Mouse (Mus musculus): ENCODE data around the gene Trak2. TPM values are rescaled to one million over a fixed set of nuclear protein-coding genes. Genes with fewer than 3 reads are reported as not detected.
"Not testable (repeated sequence)": the region's sequence is repeated elsewhere in the genome, so short reads cannot be mapped to it uniquely, and the experiment has no call there.

Trak2 gene
- total and polyA plus RNA-seq, 2 experiments from 2014 or later = 13.3 to 46.7 TPM

DNA sequence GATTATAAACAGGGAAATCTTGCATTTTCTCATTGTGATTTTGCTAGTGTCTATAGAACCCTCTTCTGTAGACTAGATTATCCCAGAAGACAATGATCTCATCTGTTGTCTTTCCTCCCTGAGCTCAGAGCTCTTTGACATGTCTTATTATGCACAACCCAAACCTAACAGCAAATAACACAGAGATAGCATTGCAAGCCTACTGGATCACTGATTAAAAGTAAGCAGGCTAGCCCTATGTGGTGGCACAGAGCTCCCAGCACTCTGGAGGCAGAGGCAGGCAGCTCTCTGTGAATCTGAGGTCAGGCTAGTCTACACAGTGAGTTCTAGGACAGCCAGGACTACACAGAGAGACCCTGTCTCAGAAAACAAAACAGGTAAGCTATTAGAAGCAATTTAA is 10.4 kb downstream of the Trak2 start:
- H3K27ac ChIP-seq (ENCODE audit: low read depth, low read length) = no peak overlapping the region
- no peaks in the 10 kb centered on the region for H3K36me3 ChIP-seq (ENCODE audit: insufficient read depth, low read length)
- ATAC-seq (ENCODE audit: low FRiP score) (no peak), DNase-seq (ENCODE audit: low spot score) (no peak)
- H3K4me2 ChIP-seq (ENCODE audit: low read depth, low read length, poor library complexity, severe bottlenecking) = no peak overlapping the region
- H3K9ac ChIP-seq (replicated peaks; ENCODE audit: low read length, poor library complexity, severe bottlenecking) = no peak overlapping the region
- H3K4me1 ChIP-seq (ENCODE audit: insufficient read depth, low read length) = no peaks in the 10 kb centered on the region
- no peak for TF ChIP-seq CTCF (IDR thresholded peaks at IDR 0.05)
- H3K9me3 ChIP-seq (ENCODE audit: low read length) = no peaks in the 10 kb centered on the region
- H3K4me3 ChIP-seq (ENCODE audit: low read depth, low read length) = no peak overlapping the region
- no peaks in the 10 kb centered on the region for H3K27me3 ChIP-seq (ENCODE audit: insufficient read depth, low read length)

DNA sequence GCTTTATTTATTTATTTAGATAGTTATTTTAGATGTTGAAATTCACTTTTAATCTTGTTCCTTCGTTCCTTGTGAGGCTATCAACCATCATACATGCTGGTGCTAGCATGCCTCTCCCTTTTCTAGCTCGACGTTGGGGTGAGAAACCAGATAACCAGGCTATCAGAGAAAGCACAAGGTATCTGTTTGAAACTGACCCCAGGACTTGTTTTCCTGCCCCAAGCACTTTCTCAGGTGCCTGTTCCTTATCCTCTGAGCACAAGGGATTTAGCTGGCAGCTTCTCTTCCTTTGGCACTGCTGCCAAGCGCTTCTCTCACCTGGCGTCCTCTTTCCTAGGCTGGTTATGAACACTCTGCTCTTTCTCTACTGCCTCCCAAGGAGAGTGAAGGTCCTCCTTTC is 10.8 kb downstream of the Trak2 start:
- Histone ChIP-seq H3K4me2 (ENCODE audit: low read depth, low read length, poor library complexity, severe bottlenecking) (no peak overlapping the region), H3K36me3 (ENCODE audit: insufficient read depth, low read length) (no peaks in the 10 kb centered on the region), H3K9ac (replicated peaks; ENCODE audit: low read length, poor library complexity, severe bottlenecking) (no peak overlapping the region), H3K4me3 (ENCODE audit: low read depth, low read length) (no peak overlapping the region), H3K27me3 (ENCODE audit: insufficient read depth, low read length) (no peaks in the 10 kb centered on the region), H3K4me1 (ENCODE audit: insufficient read depth, low read length) (no peaks in the 10 kb centered on the region), H3K27ac (ENCODE audit: low read depth, low read length) (no peak overlapping the region), H3K9me3 (ENCODE audit: low read length) (no peaks in the 10 kb centered on the region)
- WGBS = 85% methylated on average over 5 of the region's 5 CpGs
- no peak for DNase-seq (ENCODE audit: low spot score)
- no peak for ATAC-seq (ENCODE audit: low FRiP score)
- no peak for TF ChIP-seq CTCF (IDR thresholded peaks at IDR 0.05)

- no peak for ATAC-seq (ENCODE audit: low FRiP score)
- Histone ChIP-seq H3K4me3 (ENCODE audit: low read depth, low read length) (no peak overlapping the region), H3K27me3 (ENCODE audit: insufficient read depth, low read length) (no peaks in the 10 kb centered on the region), H3K9ac (replicated peaks; ENCODE audit: low read length, poor library complexity, severe bottlenecking) (no peak overlapping the region), H3K9me3 (ENCODE audit: low read length) (no peaks in the 10 kb centered on the region), H3K4me2 (ENCODE audit: low read depth, low read length, poor library complexity, severe bottlenecking) (no peak overlapping the region), H3K27ac (ENCODE audit: low read depth, low read length) (no peak overlapping the region), H3K36me3 (ENCODE audit: insufficient read depth, low read length) (no peaks in the 10 kb centered on the region), H3K4me1 (ENCODE audit: insufficient read depth, low read length) (no peaks in the 10 kb centered on the region)
- no peak for TF ChIP-seq CTCF (IDR thresholded peaks at IDR 0.05)
- no peak for DNase-seq (ENCODE audit: low spot score)
- WGBS = 41% methylated on average over 12 of the region's 12 CpGs
Measured at GRCm38 (mm10) chr1:58961152-58961893, 11.9 kb downstream of the Trak2 start.

- no peak for DNase-seq (ENCODE audit: low spot score)
- no peak overlapping the region for H3K4me2 ChIP-seq (ENCODE audit: low read depth, low read length, poor library complexity, severe bottlenecking)
- no peak overlapping the region for H3K9ac ChIP-seq (replicated peaks; ENCODE audit: low read length, poor library complexity, severe bottlenecking)
- no peaks in the 10 kb centered on the region for H3K27me3 ChIP-seq (ENCODE audit: insufficient read depth, low read length)
- no peaks in the 10 kb centered on the region for H3K4me1 ChIP-seq (ENCODE audit: insufficient read depth, low read length)
- no peak for ATAC-seq (ENCODE audit: low FRiP score)
- WGBS = 85% methylated on average over 2 of the region's 2 CpGs
- H3K27ac ChIP-seq (ENCODE audit: low read depth, low read length) = no peak overlapping the region
- no peak overlapping the region for H3K4me3 ChIP-seq (ENCODE audit: low read depth, low read length)
- H3K9me3 ChIP-seq (ENCODE audit: low read length) = no peaks in the 10 kb centered on the region
- H3K36me3 ChIP-seq (ENCODE audit: insufficient read depth, low read length) = no peaks in the 10 kb centered on the region
- no peak for TF ChIP-seq CTCF (IDR thresholded peaks at IDR 0.05)
Measured at GRCm38 (mm10) chr1:58959682-58960081, 13.5 kb downstream of the Trak2 start.

DNA sequence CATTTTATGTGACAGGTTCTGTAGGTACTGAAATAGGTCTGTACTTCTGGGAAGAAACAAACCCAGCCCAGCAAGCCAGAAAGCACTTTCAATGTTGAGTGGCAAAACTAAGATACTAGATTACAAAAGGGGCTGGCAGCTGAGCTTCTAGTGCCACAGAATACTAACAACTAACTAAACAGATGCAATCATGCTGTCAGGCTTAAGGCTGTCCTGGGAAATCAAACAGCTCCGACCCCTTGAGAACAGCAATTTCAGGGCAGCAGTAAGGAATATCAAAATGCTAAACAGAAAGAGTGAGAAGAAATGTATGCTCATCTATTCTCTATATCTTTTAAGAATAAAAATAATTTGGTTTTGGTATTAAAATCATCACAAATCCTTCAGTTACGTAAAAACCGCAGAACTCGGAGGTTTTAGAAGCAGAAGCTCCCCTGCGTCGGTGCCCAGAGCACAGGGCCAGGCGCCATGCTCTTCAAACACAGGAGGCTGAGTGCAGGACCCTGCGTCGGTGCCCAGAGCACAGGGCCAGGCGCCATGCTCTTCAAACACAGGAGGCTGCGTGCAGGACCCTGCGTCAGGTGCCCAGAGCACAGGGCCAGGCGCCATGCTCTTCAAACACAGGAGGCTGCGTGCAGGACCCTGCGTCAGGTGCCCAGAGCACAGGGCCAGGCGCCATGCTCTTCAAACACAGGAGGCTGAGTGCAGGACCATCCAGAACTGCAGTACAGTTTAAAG is 14.3 kb downstream of the Trak2 start:
- H3K9me3 ChIP-seq (ENCODE audit: low read length); H3K4me2 ChIP-seq (ENCODE audit: low read depth, low read length, poor library complexity, severe bottlenecking); H3K27ac ChIP-seq (ENCODE audit: low read depth, low read length); H3K36me3 ChIP-seq (ENCODE audit: insufficient read depth, low read length); H3K9ac ChIP-seq (replicated peaks; ENCODE audit: low read length, poor library complexity, severe bottlenecking); H3K4me1 ChIP-seq (ENCODE audit: insufficient read depth, low read length); H3K4me3 ChIP-seq (ENCODE audit: low read depth, low read length); H3K27me3 ChIP-seq (ENCODE audit: insufficient read depth, low read length); ATAC-seq (ENCODE audit: low FRiP score): not testable (repeated sequence)
- DNase-seq (ENCODE audit: low spot score) = peak; percentile 24
- WGBS = 66% methylated on average over 16 of the region's 16 CpGs

DNA sequence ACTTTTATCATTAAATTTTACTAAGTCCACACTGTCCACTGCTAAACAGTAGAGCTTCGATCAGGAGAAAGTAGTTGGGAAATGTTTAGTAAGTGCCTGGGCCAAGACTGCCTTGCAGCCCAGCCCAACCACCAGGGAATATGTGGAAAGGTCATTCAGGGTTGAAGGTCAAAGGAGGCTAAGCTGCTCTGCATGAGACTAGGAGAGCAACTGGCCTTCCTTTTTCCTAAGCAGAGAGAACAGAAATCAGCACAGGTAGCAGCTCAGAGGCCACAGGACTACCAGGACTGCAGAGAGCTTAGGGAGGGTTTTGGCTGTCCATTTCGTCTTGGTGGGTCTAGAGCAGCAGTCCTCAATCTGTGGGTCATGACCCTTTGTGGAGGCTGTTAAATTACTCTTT is 15.3 kb downstream of the Trak2 start:
- 55% methylated on average over 2 of the region's 2 CpGs for WGBS
- no peak overlapping the region for H3K27ac ChIP-seq (ENCODE audit: low read depth, low read length)
- DNase-seq (ENCODE audit: low spot score) (no peak), ATAC-seq (ENCODE audit: low FRiP score) (no peak)
- no peak overlapping the region for H3K4me3 ChIP-seq (ENCODE audit: low read depth, low read length)
- no peak overlapping the region for H3K4me2 ChIP-seq (ENCODE audit: low read depth, low read length, poor library complexity, severe bottlenecking)
- H3K27me3 ChIP-seq (ENCODE audit: insufficient read depth, low read length) = no peaks in the 10 kb centered on the region
- no peaks in the 10 kb centered on the region for H3K36me3 ChIP-seq (ENCODE audit: insufficient read depth, low read length)
- TF ChIP-seq CTCF (IDR thresholded peaks at IDR 0.05) = no peak
- H3K9ac ChIP-seq (replicated peaks; ENCODE audit: low read length, poor library complexity, severe bottlenecking) = no peak overlapping the region
- H3K9me3 ChIP-seq (ENCODE audit: low read length) = no peaks in the 10 kb centered on the region
- no peaks in the 10 kb centered on the region for H3K4me1 ChIP-seq (ENCODE audit: insufficient read depth, low read length)

All from midbrain, postnatal 0 days (tissue).